In genomic region chr17:35135591-35136320, GRCm38 (mm10) we compare ENCODE assay signal across 8 mouse cellular contexts. TPM values are rescaled to one million over a fixed set of nuclear protein-coding genes. Genes with fewer than 3 reads are reported as not detected.
DNase-seq lines count a peak whose midpoint lies in the region; ATAC-seq and TF ChIP-seq lines count a peak whose summit lies in the region.

No protein-coding gene starts in this region.

- peak; percentile 81 for DNase-seq in kidney, postnatal 0 days (ENCODE audit: low spot score)
- no peak for DNase-seq in kidney, postnatal 14 days
- no peak for DNase-seq in left cerebral cortex, postnatal 4 days
- no peak for DNase-seq in adrenal gland, adult 18-20 months (ENCODE audit: low spot score in 2 of 2)
- no peak for DNase-seq in left cerebral cortex, postnatal 10 days (ENCODE audit: extremely low spot score in 1 of 2, low spot score in 2 of 2)

- intact Hi-C loops in left cerebral cortex, postnatal 4 days (cut with DNase I): no loop called here
- intact Hi-C loops in left cerebral cortex, postnatal 10 days (cut with DNase I): no loop called here

- peak overlapping the region; percentile 71 for H3K9ac ChIP-seq in kidney, postnatal 0 days (ENCODE audit: low read depth, low read length)
- H3K9ac ChIP-seq in hindbrain, embryonic 13.5 days: peak overlapping the region; percentile 87

- no peaks in the 10 kb centered on the region for H3K27me3 ChIP-seq in kidney, postnatal 0 days (ENCODE audit: insufficient read depth, low read length)
- no peaks in the 10 kb centered on the region for H3K27me3 ChIP-seq in hindbrain, embryonic 13.5 days

- no peak for TF ChIP-seq POLR2A in bone marrow macrophage, adult 2 months (IDR thresholded peaks at IDR 0.05; ENCODE audit: borderline replicate concordance, low read depth, low read length)

- peaks cover 26% of the 10 kb centered on the region for H3K36me3 ChIP-seq in kidney, postnatal 0 days (ENCODE audit: insufficient read depth, low read length)
- peaks cover 26% of the 10 kb centered on the region for H3K36me3 ChIP-seq in hindbrain, embryonic 13.5 days

- H3K4me2 ChIP-seq in kidney, postnatal 0 days (ENCODE audit: low read length): peak overlapping the region; percentile 80
- H3K4me2 ChIP-seq in hindbrain, embryonic 13.5 days: peak overlapping the region; percentile 97

- H3K4me3 ChIP-seq in kidney, postnatal 0 days (replicated peaks; ENCODE audit: low read depth, low read length): peak overlapping the region; percentile 76
- H3K4me3 ChIP-seq in bone marrow macrophage, adult 2 months (ENCODE audit: insufficient read depth, low read length): peak overlapping the region; percentile 86
- peak overlapping the region; percentile 74 for H3K4me3 ChIP-seq in hindbrain, embryonic 13.5 days

- ATAC-seq in kidney, postnatal 0 days (replicated peaks; ENCODE audit: low FRiP score, low read depth): peak; percentile 64
- peak; percentile 77 for ATAC-seq in hindbrain, embryonic 13.5 days (ENCODE audit: low FRiP score)
- peak; percentile 60 for ATAC-seq in megakaryocyte-erythroid progenitor cell, adult 5-6 weeks (replicated peaks; ENCODE audit: low FRiP score, low TSS enrichment, poor library complexity, severe bottlenecking)

- peak overlapping the region; percentile 90 for H3K27ac ChIP-seq in kidney, postnatal 0 days
- H3K27ac ChIP-seq in bone marrow macrophage, adult 2 months (ENCODE audit: insufficient read depth, low read depth, low read length): peak overlapping the region; percentile 93
- H3K27ac ChIP-seq in hindbrain, embryonic 13.5 days: peak overlapping the region; percentile 95

- whole genome bisulfite sequencing in kidney, postnatal 0 days: under 1% methylated on average over 43 of the region's 43 CpGs
- 1% methylated on average over 43 of the region's 43 CpGs for WGBS in hindbrain, embryonic 13.5 days

- H3K9me3 ChIP-seq in kidney, postnatal 0 days (replicated peaks; ENCODE audit: low read length): no peaks in the 10 kb centered on the region
- H3K9me3 ChIP-seq in hindbrain, embryonic 13.5 days: no peaks in the 10 kb centered on the region

- TF ChIP-seq CTCF in kidney, postnatal 0 days (IDR thresholded peaks at IDR 0.05; ENCODE audit: low read depth): no peak
- TF ChIP-seq CTCF in bone marrow macrophage, adult 2 months (IDR thresholded peaks at IDR 0.05; ENCODE audit: low read depth, low read length): no peak

- peaks cover 9% of the 10 kb centered on the region for H3K4me1 ChIP-seq in kidney, postnatal 0 days (replicated peaks; ENCODE audit: insufficient read depth, low read length)
- H3K4me1 ChIP-seq in bone marrow macrophage, adult 2 months (ENCODE audit: control insufficient read depth, insufficient read depth, low read length): peaks cover 8% of the 10 kb centered on the region
- H3K4me1 ChIP-seq in hindbrain, embryonic 13.5 days (replicated peaks): peaks cover 34% of the 10 kb centered on the region

RNA-seq across cellular contexts. Expression of gene Bag6, which starts 0.8 kb away (rescaled TPM):
- 46.0 and 50.2 TPM in 2 replicates for polyA plus RNA-seq in kidney, postnatal 0 days (2015; fragmentation: Nextera tagmentation; extraction: Ambion mirVana)
- 151 and 166 TPM in 2 replicates for polyA plus RNA-seq in bone marrow macrophage, adult 2 months (2012; ENCODE audit: insufficient read depth, insufficient read length, missing spikeins)
- 76.5 and 81.9 TPM in 2 replicates for polyA plus RNA-seq in hindbrain, embryonic 13.5 days (2015; fragmentation: Nextera tagmentation; extraction: Ambion mirVana)
- total RNA-seq in megakaryocyte-erythroid progenitor cell, adult 5-6 weeks (2014; fragmentation: Nextera tagmentation): 158 TPM in 2 replicates
- 63.3 and 105 TPM in 2 replicates for total RNA-seq in megakaryocyte-erythroid progenitor cell, adult 5-6 weeks (2017)
- total RNA-seq in left cerebral cortex, postnatal 4 days (2021): 100 to 1,000 TPM; 395 to 410 TPM
- 100 to 1,000 TPM; 307 to 394 TPM for total RNA-seq in adrenal gland, adult 18-20 months (2021)
- total RNA-seq in left cerebral cortex, postnatal 10 days (2021): 100 to 1,000 TPM; 297 to 299 TPM

RNA-seq across cellular contexts. Expression of gene Apom, which starts 3.9 kb away (rescaled TPM):
- 59.6 and 64.2 TPM in 2 replicates for polyA plus RNA-seq in kidney, postnatal 0 days (2015; fragmentation: Nextera tagmentation; extraction: Ambion mirVana)
- polyA plus RNA-seq in bone marrow macrophage, adult 2 months (2012; ENCODE audit: insufficient read depth, insufficient read length, missing spikeins): not detected in 2 replicates
- polyA plus RNA-seq in hindbrain, embryonic 13.5 days (2015; fragmentation: Nextera tagmentation; extraction: Ambion mirVana): 0.34 and 0.84 TPM in 2 replicates
- not detected in 2 replicates for total RNA-seq in megakaryocyte-erythroid progenitor cell, adult 5-6 weeks (2014; fragmentation: Nextera tagmentation)
- not detected in 2 replicates for total RNA-seq in megakaryocyte-erythroid progenitor cell, adult 5-6 weeks (2017)
- under 1 TPM in 1 of 2 experiments, not detected in 1; 0.52 TPM for total RNA-seq in left cerebral cortex, postnatal 4 days (2021)
- total RNA-seq in adrenal gland, adult 18-20 months (2021): not detected
- total RNA-seq in left cerebral cortex, postnatal 10 days (2021): under 1 TPM in 1 of 2 experiments, not detected in 1; 0.34 TPM

RNA-seq across cellular contexts. Expression of gene D17H6S53E, which starts 9.6 kb away (rescaled TPM):
- polyA plus RNA-seq in kidney, postnatal 0 days (2015; fragmentation: Nextera tagmentation; extraction: Ambion mirVana): 10.5 and 11.9 TPM in 2 replicates
- polyA plus RNA-seq in bone marrow macrophage, adult 2 months (2012; ENCODE audit: insufficient read depth, insufficient read length, missing spikeins): 29.2 and 30.4 TPM in 2 replicates
- 10.2 and 11.2 TPM in 2 replicates for polyA plus RNA-seq in hindbrain, embryonic 13.5 days (2015; fragmentation: Nextera tagmentation; extraction: Ambion mirVana)
- 0.70 and 6.3 TPM in 2 replicates for total RNA-seq in megakaryocyte-erythroid progenitor cell, adult 5-6 weeks (2014; fragmentation: Nextera tagmentation)
- total RNA-seq in megakaryocyte-erythroid progenitor cell, adult 5-6 weeks (2017): 4.4 and 9.0 TPM in 2 replicates
- total RNA-seq in left cerebral cortex, postnatal 4 days (2021): 10 to 100 TPM; 19.8 to 20.1 TPM
- total RNA-seq in adrenal gland, adult 18-20 months (2021): 10 to 100 TPM; 28.8 to 34.6 TPM
- total RNA-seq in left cerebral cortex, postnatal 10 days (2021): 10 to 100 TPM; 23.8 to 24.6 TPM

RNA-seq across cellular contexts. Expression of gene Csnk2b, which starts 13.9 kb away (rescaled TPM):
- 300 and 312 TPM in 2 replicates for polyA plus RNA-seq in kidney, postnatal 0 days (2015; fragmentation: Nextera tagmentation; extraction: Ambion mirVana)
- 136 and 143 TPM in 2 replicates for polyA plus RNA-seq in bone marrow macrophage, adult 2 months (2012; ENCODE audit: insufficient read depth, insufficient read length, missing spikeins)
- 317 and 322 TPM in 2 replicates for polyA plus RNA-seq in hindbrain, embryonic 13.5 days (2015; fragmentation: Nextera tagmentation; extraction: Ambion mirVana)
- total RNA-seq in megakaryocyte-erythroid progenitor cell, adult 5-6 weeks (2014; fragmentation: Nextera tagmentation): 340 and 451 TPM in 2 replicates
- total RNA-seq in megakaryocyte-erythroid progenitor cell, adult 5-6 weeks (2017): 319 and 482 TPM in 2 replicates
- 100 to 1,000 TPM; 210 to 214 TPM for total RNA-seq in left cerebral cortex, postnatal 4 days (2021)
- 100 to 1,000 TPM; 192 to 217 TPM for total RNA-seq in adrenal gland, adult 18-20 months (2021)
- total RNA-seq in left cerebral cortex, postnatal 10 days (2021): 100 to 1,000 TPM; 196 to 210 TPM

RNA-seq across cellular contexts. Expression of gene Gpank1, which starts 14.5 kb away (rescaled TPM):
- polyA plus RNA-seq in kidney, postnatal 0 days (2015; fragmentation: Nextera tagmentation; extraction: Ambion mirVana): 14.6 and 15.2 TPM in 2 replicates
- 24.6 and 29.1 TPM in 2 replicates for polyA plus RNA-seq in bone marrow macrophage, adult 2 months (2012; ENCODE audit: insufficient read depth, insufficient read length, missing spikeins)
- polyA plus RNA-seq in hindbrain, embryonic 13.5 days (2015; fragmentation: Nextera tagmentation; extraction: Ambion mirVana): 21.6 and 24.4 TPM in 2 replicates
- 30.4 and 31.5 TPM in 2 replicates for total RNA-seq in megakaryocyte-erythroid progenitor cell, adult 5-6 weeks (2014; fragmentation: Nextera tagmentation)
- total RNA-seq in megakaryocyte-erythroid progenitor cell, adult 5-6 weeks (2017): 36.2 and 37.7 TPM in 2 replicates
- total RNA-seq in left cerebral cortex, postnatal 4 days (2021): 10 to 100 TPM; 10.7 to 12.1 TPM
- 10 to 100 TPM; 14.8 to 16.2 TPM for total RNA-seq in adrenal gland, adult 18-20 months (2021)
- total RNA-seq in left cerebral cortex, postnatal 10 days (2021): 10 to 100 TPM; 13.2 to 17.7 TPM
